Mouse (Mus musculus) heart, embryonic 14.5 days (tissue): ENCODE measurements around the gene Psma1. TPM values are rescaled to one million over a fixed set of nuclear protein-coding genes. Genes with fewer than 3 reads are reported as not detected.

Source experiments
- ATAC-seq: fragments of 200-750 bp; cut with Nextera tagmentation; 2 replicates; pipeline ENCODE4 v1.8.0; 2017; ENCODE audit warnings: low read depth, moderate TSS enrichment; ENCODE audit not compliant: insufficient number of reproducible peaks, insufficient read depth, low FRiP score
- H3K27ac ChIP-seq, 2 experiments: fragments of 200-500 bp in 1 of 2; fragments of 300-500 bp in 1 of 2; sonication (generic) in 1 of 2; replicated peaks in 1 of 2; 2 replicates each; pipeline ENCODE4 v1.5.1; 2012 to 2014; ENCODE audit warnings: low read depth in 2 of 2, low read length in 2 of 2, control low read depth in 1 of 2, mild to moderate bottlenecking in 1 of 2, mixed read lengths in 1 of 2; ENCODE audit not compliant: control insufficient read depth in 1 of 2, insufficient read depth in 1 of 2
- H3K27me3 ChIP-seq: fragments of 300-500 bp; sonication (generic); 2 replicates; pipeline ENCODE4 v1.6.1; 2014; ENCODE audit warnings: mild to moderate bottlenecking, low read length, control low read depth; ENCODE audit not compliant: control insufficient read depth, insufficient read depth
- H3K36me3 ChIP-seq: fragments of 300-500 bp; sonication (generic); 2 replicates; pipeline ENCODE4 v1.6.1; 2014; ENCODE audit warnings: mild to moderate bottlenecking, control low read depth, low read length, mixed read lengths; ENCODE audit not compliant: control insufficient read depth, insufficient read depth
- H3K4me1 ChIP-seq, 2 experiments: fragments of 200-500 bp in 1 of 2; fragments of 300-500 bp in 1 of 2; sonication (generic) in 1 of 2; 2 replicates each; pipeline ENCODE4 v1.6.1; 2012 to 2014; ENCODE audit warnings: low read length in 2 of 2, control low read depth in 1 of 2, mixed read lengths in 1 of 2; ENCODE audit not compliant: control insufficient read depth in 2 of 2, insufficient read depth in 2 of 2
- H3K4me2 ChIP-seq: fragments of 300-500 bp; sonication (generic); 2 replicates; pipeline ENCODE4 v1.6.1; 2014; ENCODE audit warnings: mild to moderate bottlenecking, low read length
- H3K4me3 ChIP-seq, 2 experiments: fragments of 200-500 bp in 1 of 2; fragments of 300-500 bp in 1 of 2; sonication (generic) in 1 of 2; 2 replicates each; pipeline ENCODE4 v1.5.1; 2012 to 2014; ENCODE audit warnings: low read length in 2 of 2, mild to moderate bottlenecking in 2 of 2, control low read depth in 1 of 2, low read depth in 1 of 2, moderate library complexity in 1 of 2; ENCODE audit not compliant: control insufficient read depth in 1 of 2, insufficient read depth in 1 of 2
- H3K9ac ChIP-seq: fragments of 300-500 bp; sonication (generic); 2 replicates; pipeline ENCODE4 v1.6.1; 2014; ENCODE audit warnings: mild to moderate bottlenecking, low read length
- H3K9me3 ChIP-seq: fragments of 300-500 bp; sonication (generic); 2 replicates; pipeline ENCODE4 v1.6.1; 2016; ENCODE audit warnings: low read length, control low read depth; ENCODE audit not compliant: control insufficient read depth
- WGBS: fragments of 180-500 bp; shearing (Covaris S2); extraction: QIAGEN DNeasy Blood & Tissue Kit; methylation state at CpG from one replicate; pipeline ENCODE4 v1.1.7; 2014; 5-methylcytosine and 5-hydroxymethylcytosine counted together
- polyA plus RNA-seq: library from polyadenylated mRNA; unstranded; fragments of >200 nt; fragmentation: Nextera tagmentation; extraction: Ambion mirVana; gene quantifications from 2 replicates; pipeline ENCODE4 v1.2.1, GENCODE M21; 2014

Gene Psma1
- polyA plus RNA-seq, 1 experiment from 2014 or later = 349 TPM

- Histone ChIP-seq H3K27ac (no peak overlapping the region), H3K4me1 (no peaks in the 10 kb centered on the region), H3K9ac (no peak overlapping the region), H3K9me3 (no peaks in the 10 kb centered on the region), H3K4me3 (no peak overlapping the region), H3K4me2 (no peak overlapping the region), H3K27me3 (no peaks in the 10 kb centered on the region), H3K36me3 (peaks cover 77% of the 10 kb centered on the region)
- WGBS = 92% methylated on average over 2 of the region's 2 CpGs
- ATAC-seq = no peak
Measured at GRCm38 (mm10) chr7:114216908-114217307, 59.0 kb downstream of the Psma1 start.

Other genes starting within 250 kb of the Psma1 start
- 56.3 and 63.2 TPM in 2 replicates for gene Rras2, start 158.3 kb downstream of the Psma1 start, polyA plus RNA-seq
- 85.0 and 88.9 TPM in 2 replicates for gene Copb1, start 21.4 kb downstream of the Psma1 start, polyA plus RNA-seq
- gene Pde3b, start 139.2 kb upstream of the Psma1 start, polyA plus RNA-seq = 7.5 and 8.9 TPM in 2 replicates